Mouse (Mus musculus) kidney, adult 2 months (tissue): ENCODE measurements at regions not wholly inside any gene's neighbourhood (a gene's known extent, or its start where the extent isn't known, plus 50 kb on each side); places are given as distances from the start of the nearest gene placed in this dataset.

Experiments used
- DNase-seq: peaks from one replicate; pipeline ENCODE4 v3.0.0; 2021
- H3K27ac ChIP-seq: fragments of 200-500 bp; 2 replicates; pipeline ENCODE4 v1.5.1; 2012; ENCODE audit warnings: low read depth, low read length, control low read depth, inconsistent platforms; ENCODE audit not compliant: insufficient read depth
- H3K27me3 ChIP-seq: fragments of 200-500 bp; replicated peaks from 2 replicates; pipeline ENCODE4 v1.6.1; 2012; ENCODE audit warnings: mild to moderate bottlenecking, moderate library complexity, low read length, inconsistent platforms; ENCODE audit not compliant: control insufficient read depth, insufficient read depth
- H3K36me3 ChIP-seq: fragments of 200-500 bp; 2 replicates; pipeline ENCODE4 v1.6.1; 2012; ENCODE audit warnings: mild to moderate bottlenecking, moderate library complexity, low read length, inconsistent platforms; ENCODE audit not compliant: control insufficient read depth, insufficient read depth
- H3K4me1 ChIP-seq: fragments of 200-500 bp; 2 replicates; pipeline ENCODE4 v1.6.1; 2011; ENCODE audit warnings: low read length; ENCODE audit not compliant: control insufficient read depth, insufficient read depth
- H3K4me3 ChIP-seq: fragments of 200-500 bp; 2 replicates; pipeline ENCODE4 v1.5.1; 2011; ENCODE audit warnings: mild to moderate bottlenecking, low read depth, low read length, control low read depth; ENCODE audit not compliant: insufficient read depth
- CTCF ChIP-seq: fragments of 200-500 bp; conservative IDR thresholded peaks from 2 replicates; pipeline ENCODE4 v1.5.1; 2011; ENCODE audit warnings: low read depth, mild to moderate bottlenecking, control low read depth, low read length, moderate library complexity, mixed read lengths; ENCODE audit not compliant: insufficient read depth, insufficient read length
- POLR2A ChIP-seq: fragments of 200-500 bp; IDR thresholded peaks from one replicate; pipeline ENCODE4 v1.6.1; 2011; ENCODE audit warnings: low read depth, low read length, control low read depth
- WGBS: fragments of 180-500 bp; shearing (Covaris S2); methylation state at CpG from one replicate; pipeline ENCODE4 v1.1.7; 2018; 5-methylcytosine and 5-hydroxymethylcytosine counted together

GRCm38 (mm10) chr13:46153282-46154260 is 120.0 kb upstream of the Stmnd1 start:
- Histone ChIP-seq H3K36me3 (no peaks in the 10 kb centered on the region), H3K4me3 (no peak overlapping the region), H3K4me1 (no peaks in the 10 kb centered on the region), H3K27me3 (no peaks in the 10 kb centered on the region), H3K27ac (no peak overlapping the region)
- DNase-seq: no peak
- 89% methylated on average over 14 of the region's 14 CpGs for WGBS
- TF ChIP-seq POLR2A (no peak), CTCF (no peak)

GRCm38 (mm10) chr13:46140006-46140405 is 133.5 kb upstream of the Stmnd1 start:
- no peak overlapping the region for H3K4me3 ChIP-seq
- H3K36me3 ChIP-seq: no peaks in the 10 kb centered on the region
- TF ChIP-seq POLR2A (no peak), CTCF (no peak)
- no peaks in the 10 kb centered on the region for H3K4me1 ChIP-seq
- WGBS: 84% methylated on average over 3 of the region's 3 CpGs
- H3K27me3 ChIP-seq: no peaks in the 10 kb centered on the region
- no peak for DNase-seq
- H3K27ac ChIP-seq: no peak overlapping the region

GRCm38 (mm10) chr13:46139251-46139650 is 134.3 kb upstream of the Stmnd1 start:
- H3K4me1 ChIP-seq: no peaks in the 10 kb centered on the region
- no peak overlapping the region for H3K27ac ChIP-seq
- no peak overlapping the region for H3K4me3 ChIP-seq
- 77% methylated on average over 5 of the region's 5 CpGs for WGBS
- no peak for TF ChIP-seq POLR2A
- no peak for TF ChIP-seq CTCF
- no peak for DNase-seq
- no peaks in the 10 kb centered on the region for H3K36me3 ChIP-seq
- no peaks in the 10 kb centered on the region for H3K27me3 ChIP-seq

GRCm38 (mm10) chr13:46135411-46135810 is 138.1 kb upstream of the Stmnd1 start:
- Histone ChIP-seq H3K27me3 (no peaks in the 10 kb centered on the region), H3K36me3 (no peaks in the 10 kb centered on the region), H3K4me1 (no peaks in the 10 kb centered on the region), H3K4me3 (no peak overlapping the region), H3K27ac (no peak overlapping the region)
- TF ChIP-seq CTCF (no peak), POLR2A (no peak)
- 71% methylated on average over 8 of the region's 8 CpGs for WGBS
- peak; percentile 63 for DNase-seq

GRCm38 (mm10) chr13:46129236-46129855 is 144.2 kb upstream of the Stmnd1 start:
- 88% methylated on average over 9 of the region's 9 CpGs for WGBS
- DNase-seq: no peak
- no peak for TF ChIP-seq POLR2A
- TF ChIP-seq CTCF: no peak

GRCm38 (mm10) chr13:46123446-46123845 is 150.1 kb upstream of the Stmnd1 start:
- H3K27ac ChIP-seq: no peak overlapping the region
- no peak for DNase-seq
- WGBS: 57% methylated on average over 3 of the region's 3 CpGs
- H3K36me3 ChIP-seq: no peaks in the 10 kb centered on the region
- no peaks in the 10 kb centered on the region for H3K4me1 ChIP-seq
- H3K4me3 ChIP-seq: no peak overlapping the region
- no peaks in the 10 kb centered on the region for H3K27me3 ChIP-seq
- no peak for TF ChIP-seq POLR2A
- no peak for TF ChIP-seq CTCF

More at GRCm38 (mm10) chr13:46129236-46129855, 144.2 kb upstream of the Stmnd1 start:
- Histone ChIP-seq H3K27me3 (no peaks in the 10 kb centered on the region), H3K4me3 (no peak overlapping the region), H3K27ac (no peak overlapping the region), H3K36me3 (no peaks in the 10 kb centered on the region), H3K4me1 (no peaks in the 10 kb centered on the region)

- H3K4me1 ChIP-seq: no peaks in the 10 kb centered on the region
- no peak overlapping the region for H3K4me3 ChIP-seq
- 93% methylated on average over 4 of the region's 4 CpGs for WGBS
- TF ChIP-seq POLR2A (no peak), CTCF (no peak)
- H3K27ac ChIP-seq: no peak overlapping the region
- DNase-seq: no peak
- H3K36me3 ChIP-seq: no peaks in the 10 kb centered on the region
- no peaks in the 10 kb centered on the region for H3K27me3 ChIP-seq
Measured at GRCm38 (mm10) chr13:46116576-46116975, 151.8 kb upstream of the Atxn1 start.
